Mouse (Mus musculus) MEL (cell line): Measurements from ENCODE around the gene Fgfr2. TPM values are rescaled to one million over a fixed set of nuclear protein-coding genes. Genes with fewer than 3 reads are reported as not detected.

ENCODE experiments used
- DNase-seq: peaks from one replicate; pipeline ENCODE4 v3.0.0; 2011; ENCODE audit warnings: low read depth, low spot score
- H3K27ac ChIP-seq: 2 replicates; pipeline ENCODE4 v1.5.1; 2012; ENCODE audit warnings: low read depth, mild to moderate bottlenecking, control low read depth, low read length, moderate library complexity; ENCODE audit not compliant: control insufficient read depth
- H3K27me3 ChIP-seq, 2 experiments: fragments of 150-350 bp in 1 of 2; sonication (generic) in 1 of 2; 2 replicates each; pipeline ENCODE4 v1.6.1; 2012; ENCODE audit warnings: low read length in 2 of 2, mild to moderate bottlenecking in 2 of 2, improper control_type of control experiment in 1 of 2, moderate library complexity in 1 of 2; ENCODE audit not compliant: insufficient read depth in 2 of 2, control insufficient read depth in 1 of 2
- H3K36me3 ChIP-seq, 2 experiments: 2 replicates each; pipeline ENCODE4 v1.6.1; 2012 to 2014; ENCODE audit warnings: low read length in 2 of 2, improper control_type of control experiment in 1 of 2, inconsistent platforms in 1 of 2, mild to moderate bottlenecking in 1 of 2; ENCODE audit not compliant: insufficient read depth in 2 of 2, control insufficient read depth in 1 of 2
- H3K4me1 ChIP-seq, 2 experiments: fragments of 150-350 bp in 1 of 2; sonication (generic) in 1 of 2; 2 replicates each; pipeline ENCODE4 v1.6.1; 2012; ENCODE audit warnings: low read length in 2 of 2, improper control_type of control experiment in 1 of 2, mild to moderate bottlenecking in 1 of 2; ENCODE audit not compliant: insufficient read depth in 2 of 2, control insufficient read depth in 1 of 2
- H3K4me3 ChIP-seq, 2 experiments: fragments of 150-350 bp in 1 of 2; sonication (generic) in 1 of 2; 2 replicates each; pipeline ENCODE4 v1.5.1; 2012; ENCODE audit warnings: low read depth in 2 of 2, low read length in 2 of 2, mild to moderate bottlenecking in 2 of 2, moderate library complexity in 2 of 2, control low read depth in 1 of 2, improper control_type of control experiment in 1 of 2; ENCODE audit not compliant: control insufficient read depth in 1 of 2, insufficient read depth in 1 of 2
- H3K79me2 ChIP-seq: 2 replicates; pipeline ENCODE4 v1.6.1; 2012; ENCODE audit warnings: mild to moderate bottlenecking, low read length, moderate library complexity; ENCODE audit not compliant: control insufficient read depth, poor library complexity, insufficient read depth
- H3K9ac ChIP-seq: 2 replicates; pipeline ENCODE4 v1.6.1; 2012; ENCODE audit warnings: low read depth, mild to moderate bottlenecking, control low read depth, low read length, moderate library complexity; ENCODE audit not compliant: control insufficient read depth, poor library complexity, severe bottlenecking
- H3K9me3 ChIP-seq: fragments of 150-350 bp; sonication (generic); replicated peaks from 2 replicates; pipeline ENCODE4 v1.6.1; 2012; ENCODE audit warnings: mild to moderate bottlenecking, low read length, improper control_type of control experiment, moderate library complexity; ENCODE audit not compliant: insufficient read depth
- BHLHE40 ChIP-seq: IDR thresholded peaks from 2 replicates; pipeline ENCODE4 v1.6.1; 2012; ENCODE audit warnings: low read depth, mild to moderate bottlenecking, inconsistent platforms, low read length, improper control_type of control experiment, borderline replicate concordance
- CHD1 ChIP-seq: IDR thresholded peaks from 2 replicates; pipeline ENCODE4 v1.6.1; 2012; ENCODE audit warnings: low read depth, mild to moderate bottlenecking, inconsistent platforms, low read length, improper control_type of control experiment
- E2F4 ChIP-seq: IDR thresholded peaks from 2 replicates; pipeline ENCODE4 v1.6.1; 2011; ENCODE audit warnings: low read depth, low read length, improper control_type of control experiment, borderline replicate concordance
- ELF1 ChIP-seq: IDR thresholded peaks from 2 replicates; pipeline ENCODE4 v1.6.1; 2014; ENCODE audit warnings: low read depth, mild to moderate bottlenecking, inconsistent platforms, low read length, improper control_type of control experiment, moderate library complexity
- ETS1 ChIP-seq: IDR thresholded peaks from 2 replicates; pipeline ENCODE4 v1.6.1; 2012; ENCODE audit warnings: low read depth, mild to moderate bottlenecking, inconsistent platforms, low read length, improper control_type of control experiment, moderate library complexity
- GATA1 ChIP-seq: IDR thresholded peaks from 2 replicates; pipeline ENCODE4 v1.6.1; 2011; ENCODE audit warnings: low read depth, low read length, improper control_type of control experiment
- HCFC1 ChIP-seq: IDR thresholded peaks from 2 replicates; pipeline ENCODE4 v1.6.1; 2012; ENCODE audit warnings: low read depth, mild to moderate bottlenecking, inconsistent platforms, low read length, improper control_type of control experiment, moderate library complexity
- JUND ChIP-seq: IDR thresholded peaks from 2 replicates; pipeline ENCODE4 v1.6.1; 2011; ENCODE audit warnings: low read depth, mild to moderate bottlenecking, improper control_type of control experiment, low read length
- MAFK ChIP-seq: IDR thresholded peaks from 2 replicates; pipeline ENCODE4 v1.6.1; 2011; ENCODE audit warnings: low read depth, mild to moderate bottlenecking, low read length, improper control_type of control experiment, borderline replicate concordance
- MAX ChIP-seq: IDR thresholded peaks from 2 replicates; pipeline ENCODE4 v1.6.1; 2011; ENCODE audit warnings: low read length, improper control_type of control experiment
- MEF2A ChIP-seq: IDR thresholded peaks from 2 replicates; pipeline ENCODE4 v1.6.1; 2014; ENCODE audit warnings: low read depth, mild to moderate bottlenecking, inconsistent platforms, low read length, improper control_type of control experiment; ENCODE audit not compliant: poor library complexity, insufficient replicate concordance, severe bottlenecking; ENCODE audit errors: extremely low read depth
- MXI1 ChIP-seq: IDR thresholded peaks from 2 replicates; pipeline ENCODE4 v1.6.1; 2011; ENCODE audit warnings: mild to moderate bottlenecking, low read depth, low read length, improper control_type of control experiment
- MYC ChIP-seq: IDR thresholded peaks from 2 replicates; pipeline ENCODE4 v1.6.1; 2011; ENCODE audit warnings: low read depth, mild to moderate bottlenecking, low read length, improper control_type of control experiment, moderate library complexity
- NELFE ChIP-seq: IDR thresholded peaks from 2 replicates; pipeline ENCODE4 v1.6.1; 2011; ENCODE audit warnings: low read depth, low read length, improper control_type of control experiment
- NRF1 ChIP-seq: IDR thresholded peaks from 2 replicates; pipeline ENCODE4 v1.6.1; 2014; ENCODE audit warnings: low read depth, mild to moderate bottlenecking, inconsistent platforms, low read length, improper control_type of control experiment, moderate library complexity; ENCODE audit not compliant: poor library complexity, insufficient read depth, severe bottlenecking
- POLR2A ChIP-seq, 2 experiments: IDR thresholded peaks; 2 replicates each; pipeline ENCODE4 v1.6.1; 2011 to 2012; ENCODE audit warnings: low read length in 2 of 2, mild to moderate bottlenecking in 2 of 2, control low read depth in 1 of 2, improper control_type of control experiment in 1 of 2, low read depth in 1 of 2, moderate library complexity in 1 of 2; ENCODE audit not compliant: control insufficient read depth in 1 of 2, insufficient read depth in 1 of 2, poor library complexity in 1 of 2
- POLR2AphosphoS2 ChIP-seq: IDR thresholded peaks from 2 replicates; pipeline ENCODE4 v1.6.1; 2011; ENCODE audit warnings: low read length, improper control_type of control experiment
- POLR2AphosphoS5 ChIP-seq: IDR thresholded peaks from 2 replicates; pipeline ENCODE4 v1.6.1; 2012; ENCODE audit warnings: low read depth, borderline replicate concordance, mild to moderate bottlenecking, inconsistent platforms, low read length, moderate library complexity, mixed read lengths
- RAD21 ChIP-seq: IDR thresholded peaks from 2 replicates; pipeline ENCODE4 v1.6.1; 2011; ENCODE audit warnings: mild to moderate bottlenecking, low read depth, low read length, improper control_type of control experiment
- RCOR1 ChIP-seq: IDR thresholded peaks from 2 replicates; pipeline ENCODE4 v1.6.1; 2012; ENCODE audit warnings: low read depth, mild to moderate bottlenecking, inconsistent platforms, low read length, improper control_type of control experiment
- SIN3A ChIP-seq: IDR thresholded peaks from 2 replicates; pipeline ENCODE4 v1.6.1; 2012; ENCODE audit warnings: low read length, improper control_type of control experiment, inconsistent platforms
- TAL1 ChIP-seq: IDR thresholded peaks from 2 replicates; pipeline ENCODE4 v1.6.1; 2012; ENCODE audit warnings: mild to moderate bottlenecking, inconsistent platforms, low read length, moderate library complexity, mixed read lengths
- TCF12 ChIP-seq: IDR thresholded peaks from 2 replicates; pipeline ENCODE4 v1.6.1; 2014; ENCODE audit warnings: low read depth, mild to moderate bottlenecking, inconsistent platforms, low read length, improper control_type of control experiment, moderate library complexity
- UBTF ChIP-seq: IDR thresholded peaks from 2 replicates; pipeline ENCODE4 v1.6.1; 2012; ENCODE audit warnings: low read depth, mild to moderate bottlenecking, inconsistent platforms, low read length, improper control_type of control experiment, moderate library complexity, borderline replicate concordance; ENCODE audit not compliant: insufficient read depth
- USF2 ChIP-seq, 2 experiments: IDR thresholded peaks; 2 replicates each; pipeline ENCODE4 v1.6.1; 2011 to 2012; ENCODE audit warnings: improper control_type of control experiment in 2 of 2, low read length in 2 of 2, borderline replicate concordance in 1 of 2, inconsistent platforms in 1 of 2, low read depth in 1 of 2, mild to moderate bottlenecking in 1 of 2; ENCODE audit not compliant: insufficient read depth in 1 of 2
- ZC3H11A ChIP-seq: IDR thresholded peaks from 2 replicates; pipeline ENCODE4 v1.6.1; 2012; ENCODE audit warnings: low read depth, mild to moderate bottlenecking, inconsistent platforms, low read length, improper control_type of control experiment
- ZMIZ1 ChIP-seq: IDR thresholded peaks from 2 replicates; pipeline ENCODE4 v1.6.1; 2012; ENCODE audit warnings: low read depth, mild to moderate bottlenecking, inconsistent platforms, low read length, improper control_type of control experiment, moderate library complexity
- ZNF384 ChIP-seq: IDR thresholded peaks from 2 replicates; pipeline ENCODE4 v1.6.1; 2012; ENCODE audit warnings: low read depth, mild to moderate bottlenecking, inconsistent platforms, low read length, improper control_type of control experiment
- polyA plus RNA-seq, 2 experiments: library from polyadenylated mRNA; stranded (reverse) in 1 of 2; unstranded in 1 of 2; fragments of >175 nt in 1 of 2; fragments of >200 nt in 1 of 2; gene quantifications; 2 replicates each; pipeline versions ENCODE4 v1.2.1 to v1.2.4; 2012; ENCODE audit warnings: low replicate concordance in 2 of 2, low read depth in 1 of 2; ENCODE audit not compliant: insufficient read length in 2 of 2, insufficient read depth in 1 of 2, missing spikeins in 1 of 2
- total RNA-seq: library from RNA; depleted of rRNA; stranded (reverse); fragments of 300-350 nt; gene quantifications from 2 replicates; pipeline ENCODE4 v1.2.3, GENCODE M21; 2012

The Fgfr2 gene
- total and polyA plus RNA-seq, 3 experiments = not detected

DNA sequence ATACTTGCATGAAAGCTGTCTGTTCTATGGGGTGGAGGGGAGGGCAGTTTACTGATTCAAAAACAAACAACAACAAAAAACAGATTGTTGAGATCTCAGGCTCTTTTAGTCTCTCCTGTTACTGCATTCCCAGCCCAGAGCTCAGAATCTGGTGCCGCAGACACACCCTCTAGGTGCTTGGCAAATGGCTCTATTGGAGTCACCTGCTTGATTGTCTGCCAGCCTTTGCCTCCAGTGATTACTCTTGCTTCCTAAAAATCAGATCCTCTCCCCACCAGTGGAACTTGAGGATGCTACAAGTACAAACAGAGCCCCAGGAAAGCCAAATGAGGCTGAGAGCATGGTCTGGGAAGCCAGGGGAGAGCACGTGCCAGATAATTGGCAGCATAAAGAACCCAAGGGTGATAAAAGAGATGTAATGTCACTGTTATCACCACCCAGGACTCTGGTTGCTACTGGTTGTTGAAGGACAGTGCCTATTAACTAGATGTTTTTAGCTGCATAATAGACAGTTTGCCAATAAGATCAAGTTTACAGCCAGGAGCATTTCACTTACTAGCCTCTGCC, 801.7 kb downstream of the Fgfr2 start (continued):
- TF ChIP-seq E2F4 (no peak), JUND (no peak)

DNA sequence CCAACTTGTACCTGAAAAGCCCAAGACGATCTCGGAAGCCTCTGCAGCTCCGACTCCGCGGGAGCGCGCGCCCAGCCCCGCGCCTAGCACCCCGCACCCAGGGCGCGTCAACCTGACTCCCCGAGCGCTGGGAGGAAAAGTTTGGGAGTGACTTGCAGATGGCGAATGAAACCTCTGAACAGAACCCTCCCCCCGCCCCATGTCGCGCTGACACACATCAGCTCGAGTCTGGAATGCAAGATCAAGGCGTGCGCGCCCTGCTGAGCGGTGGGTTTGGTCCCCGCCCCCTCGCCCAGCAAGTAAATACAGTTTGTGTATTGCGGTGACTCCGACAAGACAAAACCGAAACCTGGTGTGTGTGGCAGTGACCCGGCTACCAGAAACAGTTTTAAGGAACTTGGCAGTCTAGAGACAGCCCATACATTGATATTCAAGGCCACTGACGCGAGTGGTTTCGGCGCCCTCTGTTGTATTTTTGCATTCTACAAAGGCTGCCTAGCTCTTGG, 806.1 kb downstream of the Fgfr2 start, which contains the start of gene Chst15:
Gene Chst15, minus strand, starts transcription at position 193 of the 506 bp plus-strand sequence.
- peaks cover 17 to 47% of the 10 kb centered on the region in 2 experiments for H3K4me1 ChIP-seq
- DNase-seq = peak; percentile 94
- peak within 1 kb of the TSS; percentile 91 for H3K9ac ChIP-seq
- no peaks in the 10 kb centered on the region for H3K27me3 ChIP-seq
- peaks cover 49% of the 10 kb centered on the region for H3K79me2 ChIP-seq
- no peaks in the 10 kb centered on the region for H3K9me3 ChIP-seq
- peak within 1 kb of the TSS; percentile 66 for H3K27ac ChIP-seq
- TF ChIP-seq ZMIZ1 (no peak; the same call in 1 of the 2 replicates), TCF12 (peak; percentile 47; the same call in 1 of the 2 replicates), CHD1 (no peak), JUND (no peak), NRF1 (peak; percentile 43; the same call in 1 of the 2 replicates), MAX (0 out of 2 replicates have a peak, but pooled peaks have one; percentile 59), BHLHE40 (0 out of 2 replicates have a peak, but pooled peaks have one; percentile 15), MEF2A (0 out of 2 replicates have a peak, but pooled peaks have one; percentile 4), HCFC1 (peak; percentile 39; the same call in 1 of the 2 replicates), UBTF (no peak), RCOR1 (no peak), RAD21 (no peak), POLR2AphosphoS2 (peak; percentile 72; the same call in 1 of the 2 replicates), POLR2AphosphoS5 (no peak), TAL1 (no peak), MYC (no peak), MAFK (no peak), ZNF384 (no peak), MXI1 (peak; percentile 82), GATA1 (no peak), ETS1 (peak; percentile 19; the same call in 1 of the 2 replicates), ELF1 (0 out of 2 replicates have a peak, but pooled peaks have one; percentile 10), USF2 (IDR thresholded peaks at IDR 0.05; ENCODE audit: borderline replicate concordance in 1 of 2, insufficient read depth in 1 of 2, low read depth in 1 of 2, low read length in 2 of 2) (no peak), NELFE (peak; percentile 70), ZC3H11A (no peak), SIN3A (peak; percentile 86; the same call in 1 of the 2 replicates), POLR2A (IDR thresholded peaks at IDR 0.05; ENCODE audit: control insufficient read depth in 1 of 2, insufficient read depth in 1 of 2, low read depth in 1 of 2, low read length in 2 of 2, poor library complexity in 1 of 2) (peak; percentile 62 to 74; a peak in 2 of 4 replicates)
- H3K36me3 ChIP-seq = peaks cover 0 to 33% of the 10 kb centered on the region in 2 experiments; a peak in 3 of 4 replicates
- peak within 1 kb of the TSS; percentile 96 to 97 for H3K4me3 ChIP-seq
